Mouse (Mus musculus) heart, adult 8-10 months (tissue): Measurements from ENCODE around the gene Treh. TPM values are rescaled to one million over a fixed set of nuclear protein-coding genes. Genes with fewer than 3 reads are reported as not detected.
"Not testable (repeated sequence)": the region's sequence is repeated elsewhere in the genome, so short reads cannot be mapped to it uniquely, and the experiment has no call there.

ENCODE experiments used
- DNase-seq: peaks from one replicate; pipeline ENCODE4 v3.0.0; 2022; ENCODE audit warnings: low spot score
- total RNA-seq, 4 experiments: library from RNA; stranded (reverse); gene quantifications; 2 replicates each; pipeline ENCODE4 v1.2.4; 2022

The Treh gene
- not detected for total RNA-seq

DNA sequence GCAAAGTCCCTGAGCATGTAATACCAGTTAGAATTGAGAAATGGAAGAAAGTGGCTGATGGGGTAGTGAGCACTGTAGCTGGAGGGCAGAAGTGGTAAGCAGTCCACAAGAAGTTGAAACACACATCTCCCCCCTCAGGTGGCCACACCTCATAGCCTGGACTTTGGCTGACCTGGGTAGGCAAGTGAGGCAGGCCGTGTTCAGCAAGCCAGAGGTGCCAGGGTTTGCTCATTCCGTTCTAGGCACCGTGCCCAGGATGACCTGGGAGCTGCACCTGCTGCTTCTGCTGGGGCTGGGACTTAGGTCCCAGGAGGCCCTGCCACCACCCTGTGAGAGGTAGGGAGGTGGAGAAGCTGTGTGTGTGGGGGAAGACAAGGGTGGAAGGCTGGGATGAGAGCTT lies at the start of gene Treh:
Gene Treh, plus strand, starts transcription at position 229 of the 400 bp plus-strand sequence.
- DNase-seq, result no peak

- DNase-seq, result no peak
These were observed 48.6 kb upstream of the Treh start for GRCm38 (mm10) chr9:44624390-44624789.

GRCm38 (mm10) chr9:44626268-44626667 lies 46.8 kb upstream of the Treh start:
- no peak for DNase-seq

- DNase-seq, result peak; percentile 36
These were observed 35.4 kb upstream of the Treh start for GRCm38 (mm10) chr9:44637551-44638169.

GRCm38 (mm10) chr9:44638726-44639125 lies 34.3 kb upstream of the Treh start:
- peak; percentile 42 for DNase-seq

- not testable (repeated sequence) for DNase-seq
These were observed 33.0 kb upstream of the Treh start for GRCm38 (mm10) chr9:44640028-44640427.

- no peak for DNase-seq
These were observed 32.2 kb upstream of the Treh start for GRCm38 (mm10) chr9:44640646-44641357.

GRCm38 (mm10) chr9:44641616-44642015 lies 31.4 kb upstream of the Treh start:
- no peak for DNase-seq

- DNase-seq, result no peak
These were observed 29.9 kb upstream of the Treh start for GRCm38 (mm10) chr9:44643103-44643502.

GRCm38 (mm10) chr9:44644186-44644585 lies 28.8 kb upstream of the Treh start:
- DNase-seq, result no peak

- peak; percentile 56 for DNase-seq
These were observed 27.6 kb upstream of the Treh start for GRCm38 (mm10) chr9:44645481-44645880.

GRCm38 (mm10) chr9:44645924-44646323 lies 27.1 kb upstream of the Treh start:
- no peak for DNase-seq

DNA sequence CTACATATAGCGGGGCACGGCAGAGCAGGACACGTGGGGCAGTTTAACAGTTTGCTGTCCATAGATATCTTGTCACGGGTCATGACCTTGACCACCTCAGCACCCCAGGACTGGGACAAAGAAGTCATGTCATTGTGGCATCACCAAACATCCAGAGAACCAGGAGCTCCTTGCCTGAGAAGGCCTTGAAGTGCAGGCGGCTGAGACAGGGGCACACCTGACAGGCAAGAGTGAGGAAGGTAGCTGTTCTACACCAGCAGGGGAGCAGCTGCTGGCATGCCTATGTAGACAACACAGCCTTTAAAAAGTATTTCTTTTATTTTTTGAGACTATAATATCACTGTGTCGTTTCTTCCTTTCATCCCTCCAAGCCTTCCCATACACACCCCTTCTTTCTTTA lies 26.7 kb upstream of the Treh start:
- DNase-seq, result no peak

- DNase-seq, result no peak
These were observed 26.0 kb upstream of the Treh start for GRCm38 (mm10) chr9:44647026-44647425.

DNA sequence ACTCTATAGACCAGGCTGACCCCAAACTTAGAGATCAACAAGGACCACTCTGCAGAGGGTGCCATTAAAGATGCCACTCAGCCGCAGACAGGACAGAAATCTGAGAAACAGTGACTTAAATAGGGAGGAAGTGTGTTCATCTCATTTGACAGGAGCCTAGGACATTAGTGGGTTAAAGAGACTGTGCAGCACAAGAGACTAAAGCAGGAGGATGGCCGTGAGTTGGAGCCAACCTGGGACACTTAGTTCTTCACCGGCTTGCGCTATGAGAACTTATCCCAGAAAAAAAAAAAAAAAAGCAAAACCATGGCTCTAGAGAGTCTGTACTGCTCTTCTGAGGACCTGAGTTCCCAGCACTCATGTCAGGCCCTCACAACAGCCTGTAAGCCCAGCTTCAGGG lies 25.4 kb upstream of the Treh start:
- no peak for DNase-seq

GRCm38 (mm10) chr9:44648881-44649281 lies 24.2 kb upstream of the Treh start:
- no peak for DNase-seq

DNA sequence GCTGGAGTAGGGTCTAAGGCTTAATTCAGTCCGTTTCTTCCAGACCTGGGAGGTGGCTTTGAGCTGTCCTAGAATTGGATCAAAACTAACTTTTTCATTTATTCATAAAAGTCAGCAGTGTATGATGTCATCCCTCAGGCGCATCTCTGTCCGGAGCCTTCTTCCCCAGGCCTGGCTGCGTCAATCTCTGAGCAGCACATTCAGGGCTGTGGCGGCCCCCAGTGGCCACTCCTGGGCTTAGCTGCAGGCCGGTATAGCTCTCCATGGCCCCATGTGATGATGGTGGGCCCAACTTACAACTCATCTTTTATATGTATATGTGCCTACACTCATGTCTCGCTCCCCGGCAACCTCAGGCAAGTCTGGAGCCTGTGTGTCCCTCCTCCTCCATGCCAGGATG lies 21.0 kb upstream of the Treh start:
- peak; percentile 63 for DNase-seq

DNA sequence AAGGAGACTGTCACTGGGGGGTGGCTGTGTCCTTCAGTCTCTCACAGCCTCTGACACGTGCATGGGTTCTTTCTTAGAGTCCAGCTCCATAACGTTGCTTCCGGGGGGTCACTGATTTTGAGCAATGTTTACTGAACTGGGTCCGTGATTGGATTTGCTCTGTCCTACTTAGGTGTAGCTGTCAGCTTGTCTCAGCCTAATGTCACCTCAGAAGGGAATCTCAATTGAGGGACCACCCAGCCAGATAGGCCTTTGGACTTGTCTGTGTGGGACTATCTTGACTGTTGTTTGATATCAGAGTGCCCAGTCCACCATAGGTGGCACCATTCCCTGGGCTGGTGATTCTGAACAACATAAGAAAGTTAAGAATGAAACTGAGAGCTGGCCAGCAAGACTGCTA lies 19.1 kb upstream of the Treh start:
- no peak for DNase-seq

DNA sequence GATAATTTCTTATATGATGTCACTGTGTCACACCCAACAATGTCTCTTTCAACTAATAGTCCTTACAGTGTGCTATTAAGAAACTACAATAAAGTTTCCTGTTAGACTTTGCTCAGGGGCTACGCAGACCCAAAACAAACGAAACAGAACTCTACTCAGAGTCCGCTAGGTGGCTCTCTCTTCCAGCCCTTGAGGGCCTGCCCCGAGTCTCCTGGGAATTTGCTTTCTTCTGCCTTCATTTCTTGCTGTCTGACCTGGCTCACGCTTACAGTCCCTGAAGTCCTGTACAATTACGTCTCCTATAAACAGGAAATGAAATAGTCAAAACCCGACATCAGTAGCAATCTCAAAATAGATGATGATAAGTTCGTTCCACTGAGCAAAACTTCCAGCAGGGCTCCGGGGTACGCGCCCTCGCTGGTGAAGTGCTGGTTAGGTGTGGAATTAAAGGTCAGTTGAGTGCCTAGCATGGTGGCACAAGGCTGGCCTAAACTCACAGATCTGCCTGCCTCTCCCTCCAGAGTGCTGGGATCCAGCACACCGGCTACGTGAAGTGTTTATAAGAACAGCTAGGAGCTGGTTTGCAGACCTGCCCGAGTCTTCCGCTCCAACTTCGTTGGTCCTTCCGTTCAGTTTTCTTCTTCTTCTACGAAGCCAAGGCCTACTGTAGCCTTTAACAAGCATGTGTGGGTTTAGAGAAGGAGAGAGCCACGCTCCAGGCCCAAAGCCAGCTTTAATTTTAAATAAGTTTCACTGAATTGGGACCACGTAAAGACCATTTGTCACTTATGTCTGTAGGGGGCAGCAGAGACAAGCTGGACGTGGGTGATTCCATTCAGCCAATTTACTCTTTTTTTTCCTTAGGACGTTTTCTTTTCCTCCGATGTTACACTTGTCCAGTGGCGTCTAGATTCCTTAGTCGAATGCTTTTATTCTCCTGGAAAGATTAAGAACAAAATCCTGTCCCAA lies 17.7 kb upstream of the Treh start:
- peak; percentile 77 for DNase-seq

GRCm38 (mm10) chr9:44663706-44664105 lies 9.3 kb upstream of the Treh start:
- DNase-seq, result no peak

DNA sequence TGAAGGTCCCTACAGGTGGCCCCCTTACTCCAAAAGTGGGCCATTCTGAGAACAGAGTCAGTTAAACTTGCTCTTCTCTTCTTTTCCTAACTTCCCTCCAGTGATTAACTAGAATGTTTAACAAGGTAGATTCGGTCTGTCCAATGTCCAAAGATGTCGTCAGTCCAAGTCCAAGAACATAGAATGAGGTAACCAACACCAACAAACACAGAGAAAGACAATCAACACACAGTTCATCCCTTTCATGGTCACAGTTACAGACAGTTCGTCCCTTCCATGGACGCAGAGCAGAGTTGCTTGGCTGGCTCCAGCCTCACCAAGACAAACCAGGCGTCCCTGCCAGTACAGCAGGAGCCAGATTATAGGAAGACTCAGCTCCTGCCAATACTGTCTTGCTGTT lies 1.6 kb upstream of the Treh start:
- no peak for DNase-seq

DNA sequence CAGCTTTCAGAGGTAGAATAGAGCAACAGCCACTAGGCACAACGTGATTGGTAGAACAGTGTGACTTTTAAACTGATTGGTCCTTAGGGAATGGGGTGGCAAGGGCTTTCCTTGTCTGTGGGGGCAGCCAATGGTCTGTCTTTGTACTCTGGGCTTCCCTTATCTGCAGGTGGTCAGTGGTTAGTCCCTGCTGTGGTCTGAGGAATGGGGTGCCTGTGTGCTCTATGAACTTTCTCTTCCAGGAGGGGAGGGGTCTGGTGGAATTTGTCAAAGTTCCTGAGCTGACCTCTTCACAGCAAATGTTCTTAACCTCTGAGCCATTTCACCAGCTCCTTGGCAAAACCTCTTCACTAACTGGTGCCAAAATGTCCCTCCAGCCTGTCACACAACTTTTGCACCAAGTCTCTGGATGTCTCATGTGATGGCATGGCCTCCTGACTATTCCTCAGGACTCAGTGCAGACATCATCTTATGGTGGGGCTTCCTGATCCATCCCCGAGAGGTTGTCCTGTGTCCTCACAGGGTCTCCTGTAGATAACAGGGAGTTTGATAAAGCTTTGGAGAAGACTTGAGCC lies 655 bp upstream of the Treh start:
- no peak for DNase-seq
